Mouse (Mus musculus): ENCODE data around the gene Psmb6. TPM values are rescaled to one million over a fixed set of nuclear protein-coding genes. Genes with fewer than 3 reads are reported as not detected.
"Not testable (repeated sequence)": the region's sequence is repeated elsewhere in the genome, so short reads cannot be mapped to it uniquely, and the experiment has no call there.

Psmb6 gene
- polyA plus RNA-seq, 1 experiment: 264 TPM

DNA sequence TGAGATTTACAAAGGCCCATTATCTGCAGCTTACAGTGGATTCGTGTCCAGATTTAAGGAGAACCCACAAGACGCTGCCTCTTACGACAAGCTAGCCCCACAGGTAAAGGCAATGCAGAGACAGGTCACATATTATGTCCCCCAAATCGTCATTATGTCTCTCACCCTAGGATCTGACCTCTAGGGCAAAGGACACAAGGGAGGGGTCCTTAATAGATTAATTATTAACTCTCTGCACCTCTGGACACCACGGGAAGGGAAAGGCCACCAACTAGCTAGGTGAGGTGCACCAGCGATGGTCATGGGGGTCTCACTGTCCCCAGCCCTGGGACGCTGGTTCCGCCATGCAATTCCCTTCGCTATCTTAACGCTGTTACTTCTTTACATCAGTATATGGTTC is 6.2 kb upstream of the Psmb6 start, which contains the start of gene Gltpd2:
TSS of gene Gltpd2 (plus strand) at position 274 of the 400 bp plus-strand sequence.
- no peaks in the 10 kb centered on the region for H3K4me1 ChIP-seq (ENCODE audit: control insufficient read depth, insufficient read depth, low read length)
- H3K4me3 ChIP-seq (replicated peaks; ENCODE audit: extremely low read depth, low read depth, low read length): peak within 1 kb of the TSS; percentile 52
- WGBS: 88% methylated on average over 10 of the region's 10 CpGs
- no peak for TF ChIP-seq CTCF (IDR thresholded peaks at IDR 0.05; ENCODE audit: insufficient read depth, low read length)
- no peak for DNase-seq

DNA sequence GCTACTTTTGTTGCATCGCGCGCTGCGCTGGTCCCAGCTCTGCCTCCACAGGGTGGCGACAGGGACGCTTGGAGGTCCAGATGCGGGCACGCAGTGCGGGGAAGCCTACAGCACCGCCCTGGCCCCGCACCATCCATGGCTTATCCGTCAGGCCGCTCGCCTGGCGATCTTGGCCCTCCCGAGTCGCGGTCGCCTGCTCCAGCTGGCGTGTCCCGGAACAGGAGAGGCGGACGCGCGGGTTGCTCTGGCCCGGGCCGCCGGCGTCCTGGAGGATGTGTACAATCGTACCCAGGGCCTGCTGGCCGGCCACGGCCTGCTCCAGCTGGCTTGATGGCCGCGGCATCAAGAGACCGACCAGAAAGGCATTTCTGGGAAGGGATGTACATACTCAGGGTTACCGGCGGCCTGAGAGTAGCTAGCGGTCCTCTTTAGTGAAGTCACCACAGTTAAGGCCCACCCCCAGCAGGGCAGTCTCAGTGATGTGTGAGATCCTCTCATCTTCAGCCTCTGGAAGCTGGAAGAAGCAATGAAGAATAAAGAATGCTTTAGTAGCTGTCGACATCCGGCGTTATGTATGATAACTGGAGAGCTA is 4.9 kb upstream of the Psmb6 start:
- Histone ChIP-seq H3K4me1 (ENCODE audit: control insufficient read depth, insufficient read depth, low read length) (peaks cover 2% of the 10 kb centered on the region; the same call in 1 of the 2 replicates), H3K4me3 (replicated peaks; ENCODE audit: extremely low read depth, low read depth, low read length) (peak overlapping the region; percentile 52)
- 18% methylated on average over 41 of the region's 41 CpGs for WGBS
- TF ChIP-seq POLR2A (IDR thresholded peaks at IDR 0.05; ENCODE audit: borderline replicate concordance, extremely low read depth, low read depth, low read length): peak; percentile 16; the same call in 1 of the 2 replicates
- TF ChIP-seq CTCF (IDR thresholded peaks at IDR 0.05; ENCODE audit: insufficient read depth, low read length): no peak
- peak; percentile 34 for DNase-seq

DNA sequence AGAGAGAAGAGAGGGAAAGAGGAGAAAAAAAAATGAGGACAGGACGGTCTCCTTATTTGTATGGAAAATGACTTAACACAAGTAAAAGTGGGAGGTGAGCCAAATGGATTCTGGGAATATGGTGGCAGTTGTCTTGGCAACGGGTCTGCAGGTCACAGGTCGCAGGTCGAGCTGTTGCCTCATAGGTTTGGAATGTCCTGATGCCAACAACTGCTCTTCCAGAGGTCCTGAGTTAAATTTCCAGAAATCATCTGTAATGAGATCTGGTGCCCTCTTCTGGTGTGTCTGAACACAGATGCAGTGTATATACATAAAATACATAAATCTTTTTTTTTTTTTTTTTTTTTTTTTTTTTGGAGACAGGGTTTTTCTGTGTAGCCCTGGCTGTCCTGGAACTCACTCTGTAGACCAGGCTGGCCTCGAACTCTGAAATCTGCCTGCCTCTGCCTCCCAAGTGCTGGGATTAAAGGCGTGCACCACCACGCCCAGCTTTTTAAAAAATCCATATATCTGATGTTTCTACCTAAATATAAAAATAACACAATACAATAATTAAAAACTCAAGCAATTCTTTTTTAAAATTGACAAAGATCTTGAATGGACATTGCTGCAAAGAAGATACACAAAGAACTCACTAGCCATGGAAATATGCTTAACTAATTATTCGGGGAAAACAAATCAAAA is 1.7 kb upstream of the Psmb6 start:
- not testable (repeated sequence) for H3K4me1 ChIP-seq (ENCODE audit: control insufficient read depth, insufficient read depth, low read length); H3K4me3 ChIP-seq (replicated peaks; ENCODE audit: extremely low read depth, low read depth, low read length); DNase-seq
- 85% methylated on average over 8 of the region's 8 CpGs for WGBS

DNA sequence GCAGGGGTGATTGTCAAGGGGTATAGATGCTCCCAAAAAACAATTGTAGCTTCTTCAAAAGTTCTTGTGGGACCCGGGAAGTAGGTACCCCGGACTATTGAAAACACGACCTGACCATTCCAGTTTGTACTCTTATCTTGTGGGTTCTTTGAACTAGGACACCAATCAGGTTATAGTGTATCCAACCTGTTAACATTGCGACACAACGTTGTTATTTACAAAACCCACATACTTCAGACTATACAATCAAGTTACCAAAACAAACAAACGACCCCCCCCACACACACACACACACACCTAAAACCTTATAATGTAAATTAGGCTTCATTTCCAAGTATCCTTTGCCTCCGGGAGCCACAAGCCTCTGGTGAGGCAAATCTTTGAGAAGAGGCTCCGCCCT is 385 bp upstream of the Psmb6 start:
- no peak for DNase-seq
- 4% methylated on average over 8 of the region's 8 CpGs for WGBS
- TF ChIP-seq CTCF (IDR thresholded peaks at IDR 0.05; ENCODE audit: insufficient read depth, low read length) (no peak), POLR2A (IDR thresholded peaks at IDR 0.05; ENCODE audit: borderline replicate concordance, extremely low read depth, low read depth, low read length) (no peak)
- Histone ChIP-seq H3K4me3 (replicated peaks; ENCODE audit: extremely low read depth, low read depth, low read length) (peak overlapping the region; percentile 50), H3K4me1 (ENCODE audit: control insufficient read depth, insufficient read depth, low read length) (peaks cover 2% of the 10 kb centered on the region; the same call in 1 of the 2 replicates)

DNA sequence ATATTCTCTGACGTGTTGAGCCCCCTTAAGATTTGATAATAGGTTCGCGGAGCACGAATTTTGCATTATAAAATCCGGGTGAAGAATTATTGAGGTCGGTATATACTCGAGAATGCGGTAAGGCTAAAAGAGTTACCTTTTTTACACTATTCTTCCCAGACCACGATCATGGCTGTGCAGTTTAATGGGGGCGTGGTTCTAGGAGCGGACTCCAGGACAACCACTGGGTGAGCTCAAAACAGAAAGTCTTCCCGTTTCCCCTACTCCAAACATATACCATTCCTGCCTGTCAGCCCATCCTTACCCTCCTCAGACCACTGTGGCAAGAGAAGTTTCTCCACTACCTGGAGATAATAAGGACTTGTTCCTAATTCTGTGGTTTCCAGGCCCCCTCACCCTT is 559 bp downstream of the Psmb6 start:
- TF ChIP-seq CTCF (IDR thresholded peaks at IDR 0.05; ENCODE audit: insufficient read depth, low read length) (no peak), POLR2A (IDR thresholded peaks at IDR 0.05; ENCODE audit: borderline replicate concordance, extremely low read depth, low read depth, low read length) (no peak)
- Histone ChIP-seq H3K4me1 (ENCODE audit: control insufficient read depth, insufficient read depth, low read length) (peaks cover 2% of the 10 kb centered on the region; the same call in 1 of the 2 replicates), H3K4me3 (replicated peaks; ENCODE audit: extremely low read depth, low read depth, low read length) (peak overlapping the region; percentile 92)
- 3% methylated on average over 12 of the region's 12 CpGs for WGBS
- no peak for DNase-seq

DNA sequence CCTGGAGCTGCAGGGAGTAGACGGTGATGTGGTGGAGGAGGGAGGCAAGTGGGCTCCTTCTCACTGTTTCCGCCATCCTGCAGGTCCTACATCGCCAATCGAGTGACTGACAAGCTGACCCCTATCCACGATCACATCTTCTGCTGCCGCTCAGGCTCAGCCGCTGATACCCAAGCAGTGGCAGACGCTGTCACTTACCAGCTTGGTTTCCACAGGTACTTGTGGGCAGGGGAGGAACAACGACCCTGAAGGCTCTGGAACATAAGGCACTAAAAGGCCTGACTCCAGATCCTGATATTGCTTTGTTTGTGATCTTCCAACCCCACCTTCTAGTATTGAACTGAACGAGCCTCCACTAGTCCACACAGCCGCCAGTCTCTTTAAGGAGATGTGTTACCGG is 1.0 kb downstream of the Psmb6 start:
- H3K4me1 ChIP-seq (ENCODE audit: control insufficient read depth, insufficient read depth, low read length): peaks cover 2% of the 10 kb centered on the region; the same call in 1 of the 2 replicates
- no peak for TF ChIP-seq CTCF (IDR thresholded peaks at IDR 0.05; ENCODE audit: insufficient read depth, low read length)
- TF ChIP-seq POLR2A (IDR thresholded peaks at IDR 0.05; ENCODE audit: borderline replicate concordance, extremely low read depth, low read depth, low read length): no peak
- H3K4me3 ChIP-seq (replicated peaks; ENCODE audit: extremely low read depth, low read depth, low read length): no peak overlapping the region
- DNase-seq: no peak
- WGBS: 88% methylated on average over 12 of the region's 12 CpGs

DNA sequence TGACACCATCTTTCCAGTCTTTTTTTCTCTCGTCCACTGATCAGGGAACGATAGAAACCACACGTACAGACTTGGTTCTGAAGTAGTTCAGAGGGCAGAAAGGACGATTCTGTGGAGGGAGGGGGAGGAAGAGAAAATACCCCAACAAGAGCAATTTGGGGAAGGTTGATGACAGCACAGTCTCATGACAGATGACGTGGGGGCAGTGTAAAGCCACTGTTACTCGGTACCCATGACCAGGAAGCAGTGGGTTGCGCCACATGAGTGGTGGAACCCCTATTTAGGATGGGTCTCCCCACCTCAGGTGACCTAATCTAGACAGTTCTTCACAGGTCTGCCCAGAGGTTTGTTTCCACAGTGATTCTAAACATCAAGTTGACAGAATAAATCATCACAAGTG is 3.4 kb downstream of the Psmb6 start:
- 77% methylated on average over 7 of the region's 7 CpGs for WGBS
- DNase-seq: no peak
- Histone ChIP-seq H3K4me3 (replicated peaks; ENCODE audit: extremely low read depth, low read depth, low read length) (no peak overlapping the region), H3K4me1 (ENCODE audit: control insufficient read depth, insufficient read depth, low read length) (peaks cover 2% of the 10 kb centered on the region; the same call in 1 of the 2 replicates)
- no peak for TF ChIP-seq POLR2A (IDR thresholded peaks at IDR 0.05; ENCODE audit: borderline replicate concordance, extremely low read depth, low read depth, low read length)
- TF ChIP-seq CTCF (IDR thresholded peaks at IDR 0.05; ENCODE audit: insufficient read depth, low read length): no peak

DNA sequence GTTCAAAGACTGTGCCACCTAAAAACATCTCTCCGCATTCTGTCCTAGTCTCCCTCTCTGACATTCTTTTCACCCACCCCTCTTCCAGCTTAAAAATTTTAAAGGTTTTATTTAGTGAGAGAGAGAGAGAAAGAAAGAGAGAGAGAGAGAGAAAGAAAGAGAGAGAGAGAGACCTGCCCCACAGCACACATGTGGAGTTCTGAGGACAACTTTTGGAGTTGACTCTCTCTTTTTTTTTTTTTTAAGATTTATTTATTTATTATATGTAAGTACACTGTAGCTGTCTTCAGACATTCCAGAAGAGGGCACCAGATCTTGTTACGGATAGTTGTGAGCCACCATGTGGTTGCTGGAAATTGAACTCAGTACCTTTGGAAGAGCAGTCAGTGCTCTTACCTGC is 5.9 kb downstream of the Psmb6 start:
- not testable (repeated sequence) for H3K4me3 ChIP-seq (replicated peaks; ENCODE audit: extremely low read depth, low read depth, low read length); H3K4me1 ChIP-seq (ENCODE audit: control insufficient read depth, insufficient read depth, low read length); DNase-seq
- 62% methylated on average over 2 of the region's 2 CpGs for WGBS

DNA sequence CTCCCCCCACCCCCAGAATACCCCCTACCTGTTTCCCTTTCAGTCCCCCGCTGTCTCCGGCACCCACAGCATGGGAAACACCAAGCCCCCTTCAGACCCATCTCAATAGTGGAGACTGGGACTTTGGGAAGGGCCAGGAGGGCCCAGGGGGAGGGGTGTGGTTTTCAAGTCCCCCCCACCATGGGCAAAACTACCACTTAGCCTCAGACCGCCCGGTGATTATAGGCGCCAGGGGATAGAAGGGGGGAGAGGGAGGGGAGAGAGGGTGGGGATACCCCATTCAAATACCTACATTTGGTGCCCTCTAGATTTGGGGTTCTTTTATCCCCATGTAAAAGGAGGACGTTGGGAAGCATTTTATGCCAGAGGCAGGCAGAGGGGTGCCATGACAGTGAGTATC is 7.7 kb downstream of the Psmb6 start, which contains the start of gene Gm40193:
TSS of gene Gm40193 (minus strand) at position 101 of the 400 bp plus-strand sequence.
- 79% methylated on average over 6 of the region's 6 CpGs for WGBS
- Histone ChIP-seq H3K4me3 (replicated peaks; ENCODE audit: extremely low read depth, low read depth, low read length) (no peak within 1 kb of the TSS), H3K4me1 (ENCODE audit: control insufficient read depth, insufficient read depth, low read length) (no peaks in the 10 kb centered on the region)
- DNase-seq: no peak
- TF ChIP-seq POLR2A (IDR thresholded peaks at IDR 0.05; ENCODE audit: borderline replicate concordance, extremely low read depth, low read depth, low read length): no peak
- no peak for TF ChIP-seq CTCF (IDR thresholded peaks at IDR 0.05; ENCODE audit: insufficient read depth, low read length)

DNA sequence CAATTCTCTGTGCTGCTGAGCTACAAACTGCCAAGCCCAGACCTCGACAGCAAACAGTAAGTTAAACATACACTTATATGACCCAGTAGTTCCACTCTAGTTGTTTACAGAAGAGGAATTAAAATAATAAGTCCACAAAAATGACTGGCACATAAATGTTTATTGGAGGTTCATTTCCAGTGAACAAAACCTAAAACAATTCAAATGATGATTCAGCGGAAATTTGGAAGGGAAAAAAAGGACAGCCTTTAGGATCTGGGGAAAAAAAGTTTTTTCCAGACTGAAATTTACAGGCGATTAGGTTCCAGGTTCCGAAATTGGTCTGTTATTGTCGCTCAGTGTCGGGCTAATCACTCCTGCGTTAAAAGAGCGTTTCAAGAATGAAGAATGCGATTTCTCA is 14.3 kb downstream of the Psmb6 start:
- 6% methylated on average over 9 of the region's 9 CpGs for WGBS
- H3K4me3 ChIP-seq (replicated peaks; ENCODE audit: extremely low read depth, low read depth, low read length): peak overlapping the region; percentile 70
- no peak for DNase-seq
- no peaks in the 10 kb centered on the region; the same call in 1 of the 2 replicates for H3K4me1 ChIP-seq (ENCODE audit: control insufficient read depth, insufficient read depth, low read length)
- TF ChIP-seq CTCF (IDR thresholded peaks at IDR 0.05; ENCODE audit: insufficient read depth, low read length) (no peak), POLR2A (IDR thresholded peaks at IDR 0.05; ENCODE audit: borderline replicate concordance, extremely low read depth, low read depth, low read length) (no peak)
